Mouse (Mus musculus): Measurements from ENCODE around the gene Deup1. TPM values are rescaled to one million over a fixed set of nuclear protein-coding genes. Genes with fewer than 3 reads are reported as not detected.

Gene Deup1
- polyA plus RNA-seq, 1 experiment from 2014 or later = 0.70 TPM

DNA sequence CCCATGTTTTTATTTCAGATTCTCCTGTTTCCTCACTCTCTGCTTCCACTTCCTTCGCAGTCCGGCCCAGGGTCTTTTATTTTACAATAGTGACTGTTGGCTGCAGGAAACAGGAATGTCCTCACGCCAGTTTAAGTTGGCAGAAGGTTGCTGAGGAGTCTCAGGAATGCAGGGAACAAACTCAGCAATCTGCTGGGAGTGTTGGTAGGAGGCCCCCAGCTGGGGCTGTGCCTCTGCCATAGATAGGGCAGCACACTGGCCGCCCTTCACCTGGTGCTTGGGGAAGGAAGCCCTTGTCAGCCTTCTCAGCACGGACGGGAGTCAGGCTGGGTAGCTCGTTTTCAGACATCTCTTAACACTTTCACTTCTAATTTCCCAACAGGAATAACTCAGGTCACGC lies 102.5 kb downstream of the Deup1 start:
- H3K9ac ChIP-seq (ENCODE audit: low read depth, low read length) = no peak overlapping the region
- H3K9me3 ChIP-seq (replicated peaks; ENCODE audit: low read length) = no peaks in the 10 kb centered on the region
- peaks cover 10% of the 10 kb centered on the region for H3K4me1 ChIP-seq (replicated peaks; ENCODE audit: insufficient read depth, low read length)
- ATAC-seq (replicated peaks; ENCODE audit: low FRiP score, low read depth) (no peak), DNase-seq (ENCODE audit: low spot score) (peak; percentile 41)
- peak overlapping the region; percentile 5; the same call in 1 of the 2 replicates for H3K4me2 ChIP-seq (ENCODE audit: low read length)
- WGBS = 51% methylated on average over 8 of the region's 8 CpGs
- no peak overlapping the region for H3K4me3 ChIP-seq (replicated peaks; ENCODE audit: low read depth, low read length)
- peak overlapping the region; percentile 48 for H3K27ac ChIP-seq
- H3K36me3 ChIP-seq (ENCODE audit: insufficient read depth, low read length) = 0 out of 2 replicates have a peak, but pooled peaks cover 4% of the 10 kb centered on the region
- H3K27me3 ChIP-seq (ENCODE audit: insufficient read depth, low read length) = no peaks in the 10 kb centered on the region
- no peak for TF ChIP-seq CTCF (IDR thresholded peaks at IDR 0.05; ENCODE audit: low read depth)

DNA sequence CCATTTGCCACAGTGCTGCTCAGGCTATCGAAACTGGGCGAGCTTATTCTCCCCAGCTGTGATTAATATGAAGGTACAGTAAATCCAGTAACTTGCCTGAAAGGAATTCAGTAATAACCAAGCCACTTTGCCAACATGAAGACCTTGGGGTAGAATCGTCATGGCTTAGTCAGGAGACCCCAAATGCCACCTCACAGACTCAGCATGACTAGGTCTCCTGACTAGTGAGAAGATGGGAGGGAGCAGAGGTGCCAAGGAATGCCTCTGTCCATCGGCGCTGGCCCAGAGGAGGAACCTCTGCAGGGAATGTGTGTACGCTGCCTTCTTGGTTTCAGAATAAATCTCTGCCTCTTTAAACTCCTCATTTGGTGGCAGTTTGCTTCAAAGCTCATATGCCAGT lies 104.1 kb downstream of the Deup1 start:
- no peaks in the 10 kb centered on the region for H3K27me3 ChIP-seq (ENCODE audit: insufficient read depth, low read length)
- no peak overlapping the region for H3K4me3 ChIP-seq (replicated peaks; ENCODE audit: low read depth, low read length)
- TF ChIP-seq CTCF (IDR thresholded peaks at IDR 0.05; ENCODE audit: low read depth) = no peak
- WGBS = 83% methylated on average over 6 of the region's 6 CpGs
- no peak overlapping the region for H3K9ac ChIP-seq (ENCODE audit: low read depth, low read length)
- no peaks in the 10 kb centered on the region; the same call in none of the 2 replicates for H3K4me1 ChIP-seq (replicated peaks; ENCODE audit: insufficient read depth, low read length)
- H3K4me2 ChIP-seq (ENCODE audit: low read length) = no peak overlapping the region
- H3K36me3 ChIP-seq (ENCODE audit: insufficient read depth, low read length) = no peaks in the 10 kb centered on the region
- no peaks in the 10 kb centered on the region for H3K9me3 ChIP-seq (replicated peaks; ENCODE audit: low read length)
- DNase-seq (ENCODE audit: low spot score) (no peak), ATAC-seq (replicated peaks; ENCODE audit: low FRiP score, low read depth) (no peak)
- H3K27ac ChIP-seq = no peak overlapping the region

DNA sequence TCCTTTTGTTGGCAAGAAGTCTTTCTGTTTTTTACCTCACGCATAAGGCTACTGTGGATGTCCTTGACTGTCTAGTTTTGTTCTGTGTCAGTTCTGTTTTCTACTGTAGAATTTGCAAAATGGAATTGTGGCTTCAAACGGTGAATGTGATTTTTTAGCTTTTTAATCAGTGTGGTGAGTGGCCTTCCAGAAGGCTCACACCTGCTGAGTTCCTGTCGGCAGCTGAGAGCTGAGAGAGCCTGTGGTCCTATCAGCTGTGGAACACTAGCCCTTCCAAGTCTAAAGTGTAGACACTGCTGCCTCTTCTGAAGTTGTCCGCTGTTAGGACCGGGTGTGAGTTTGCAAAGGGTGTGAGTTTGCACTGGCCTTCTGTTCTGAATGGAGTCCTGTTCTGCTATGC lies 104.8 kb downstream of the Deup1 start:
- TF ChIP-seq CTCF (IDR thresholded peaks at IDR 0.05; ENCODE audit: low read depth) = no peak
- H3K27ac ChIP-seq = no peak overlapping the region
- no peaks in the 10 kb centered on the region; the same call in 1 of the 2 replicates for H3K4me1 ChIP-seq (replicated peaks; ENCODE audit: insufficient read depth, low read length)
- 78% methylated on average over 5 of the region's 5 CpGs for WGBS
- no peak overlapping the region for H3K4me3 ChIP-seq (replicated peaks; ENCODE audit: low read depth, low read length)
- H3K36me3 ChIP-seq (ENCODE audit: insufficient read depth, low read length) = no peaks in the 10 kb centered on the region
- ATAC-seq (replicated peaks; ENCODE audit: low FRiP score, low read depth) (no peak), DNase-seq (ENCODE audit: low spot score) (no peak)
- no peaks in the 10 kb centered on the region for H3K9me3 ChIP-seq (replicated peaks; ENCODE audit: low read length)
- no peak overlapping the region for H3K9ac ChIP-seq (ENCODE audit: low read depth, low read length)
- no peak overlapping the region for H3K4me2 ChIP-seq (ENCODE audit: low read length)
- no peaks in the 10 kb centered on the region for H3K27me3 ChIP-seq (ENCODE audit: insufficient read depth, low read length)

DNA sequence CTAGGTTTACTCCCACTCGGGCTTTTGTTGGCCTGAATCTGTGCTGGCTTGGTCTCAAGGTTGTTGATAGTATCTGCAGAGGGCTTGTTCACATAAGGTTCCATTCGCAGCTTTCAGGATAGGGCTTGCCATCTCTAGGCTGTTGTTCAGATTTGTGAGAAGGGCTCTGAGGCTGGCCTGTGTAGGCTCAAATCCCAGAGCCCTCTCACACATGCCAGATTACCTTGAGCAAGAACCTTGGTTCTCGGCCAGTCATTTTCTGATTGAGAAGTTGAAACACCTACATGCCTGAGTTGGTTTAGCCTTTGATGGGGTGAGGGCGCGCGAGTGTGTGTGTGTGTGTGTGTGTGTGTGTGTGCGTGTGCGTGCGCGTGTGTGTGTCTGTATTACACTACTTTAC lies 105.4 kb downstream of the Deup1 start:
- Histone ChIP-seq H3K36me3 (ENCODE audit: insufficient read depth, low read length) (no peaks in the 10 kb centered on the region), H3K4me3 (replicated peaks; ENCODE audit: low read depth, low read length) (no peak overlapping the region), H3K9me3 (replicated peaks; ENCODE audit: low read length) (no peaks in the 10 kb centered on the region), H3K4me2 (ENCODE audit: low read length) (no peak overlapping the region), H3K9ac (ENCODE audit: low read depth, low read length) (no peak overlapping the region), H3K4me1 (replicated peaks; ENCODE audit: insufficient read depth, low read length) (no peaks in the 10 kb centered on the region; the same call in 1 of the 2 replicates), H3K27ac (no peak overlapping the region), H3K27me3 (ENCODE audit: insufficient read depth, low read length) (no peaks in the 10 kb centered on the region)
- no peak for TF ChIP-seq CTCF (IDR thresholded peaks at IDR 0.05; ENCODE audit: low read depth)
- 83% methylated on average over 10 of the region's 10 CpGs for WGBS
- ATAC-seq (replicated peaks; ENCODE audit: low FRiP score, low read depth) (no peak), DNase-seq (ENCODE audit: low spot score) (no peak)

DNA sequence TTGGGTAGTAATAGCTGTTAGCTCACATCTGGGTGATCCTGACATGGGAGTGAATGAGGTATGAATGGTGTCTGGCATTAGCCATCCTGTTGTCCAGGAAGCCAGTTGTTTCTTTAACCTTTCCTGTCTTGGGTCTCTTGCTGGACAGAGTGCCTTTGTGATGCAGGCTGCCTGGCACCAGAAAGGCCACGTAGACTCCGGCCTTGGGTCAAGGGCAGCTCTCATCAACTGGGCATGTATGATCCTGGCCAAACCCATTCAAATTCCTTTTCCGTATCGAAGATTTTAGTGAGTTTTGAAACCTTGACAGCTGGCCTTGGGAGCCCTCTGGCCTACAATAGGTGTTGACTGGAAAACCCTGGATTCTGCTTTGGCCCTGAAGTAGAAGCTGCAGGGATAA lies 109.8 kb downstream of the Deup1 start:
- DNase-seq (ENCODE audit: low spot score) (no peak), ATAC-seq (replicated peaks; ENCODE audit: low FRiP score, low read depth) (no peak)
- 56% methylated on average over 4 of the region's 4 CpGs for WGBS
- peaks cover 6% of the 10 kb centered on the region for H3K4me1 ChIP-seq (replicated peaks; ENCODE audit: insufficient read depth, low read length)
- no peaks in the 10 kb centered on the region for H3K9me3 ChIP-seq (replicated peaks; ENCODE audit: low read length)
- H3K27ac ChIP-seq = no peak overlapping the region
- H3K36me3 ChIP-seq (ENCODE audit: insufficient read depth, low read length) = no peaks in the 10 kb centered on the region
- TF ChIP-seq CTCF (IDR thresholded peaks at IDR 0.05; ENCODE audit: low read depth) = no peak
- no peak overlapping the region for H3K9ac ChIP-seq (ENCODE audit: low read depth, low read length)
- no peaks in the 10 kb centered on the region for H3K27me3 ChIP-seq (ENCODE audit: insufficient read depth, low read length)
- no peak overlapping the region for H3K4me2 ChIP-seq (ENCODE audit: low read length)
- H3K4me3 ChIP-seq (replicated peaks; ENCODE audit: low read depth, low read length) = no peak overlapping the region

DNA sequence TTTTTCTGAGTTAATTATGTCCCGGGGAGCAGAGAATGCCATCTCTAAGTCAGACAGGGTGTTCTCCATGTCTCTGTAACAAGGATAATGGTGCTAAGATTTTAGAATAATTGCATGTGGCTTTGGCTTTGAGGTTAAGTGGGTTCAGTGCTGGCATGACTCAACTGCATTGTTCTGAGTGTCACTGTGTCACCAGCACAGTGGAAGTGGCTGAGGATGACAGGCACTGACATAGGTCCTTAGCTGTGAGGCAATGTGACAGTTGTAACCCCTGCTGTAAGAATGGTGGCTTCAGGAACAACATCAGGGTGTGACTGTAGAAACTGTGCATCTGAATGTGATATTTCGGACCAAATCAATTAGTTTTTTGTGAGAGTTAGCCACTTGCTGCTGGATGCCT lies 111.7 kb downstream of the Deup1 start:
- no peak for TF ChIP-seq CTCF (IDR thresholded peaks at IDR 0.05; ENCODE audit: low read depth)
- H3K9ac ChIP-seq (ENCODE audit: low read depth, low read length) = no peak overlapping the region
- ATAC-seq (replicated peaks; ENCODE audit: low FRiP score, low read depth) (no peak), DNase-seq (ENCODE audit: low spot score) (no peak)
- no peaks in the 10 kb centered on the region for H3K27me3 ChIP-seq (ENCODE audit: insufficient read depth, low read length)
- 65% methylated on average over 2 of the region's 2 CpGs for WGBS
- H3K4me1 ChIP-seq (replicated peaks; ENCODE audit: insufficient read depth, low read length) = peaks cover 8% of the 10 kb centered on the region
- H3K36me3 ChIP-seq (ENCODE audit: insufficient read depth, low read length) = no peaks in the 10 kb centered on the region
- no peak overlapping the region for H3K4me3 ChIP-seq (replicated peaks; ENCODE audit: low read depth, low read length)
- H3K9me3 ChIP-seq (replicated peaks; ENCODE audit: low read length) = no peaks in the 10 kb centered on the region
- no peak overlapping the region for H3K27ac ChIP-seq
- H3K4me2 ChIP-seq (ENCODE audit: low read length) = no peak overlapping the region

DNA sequence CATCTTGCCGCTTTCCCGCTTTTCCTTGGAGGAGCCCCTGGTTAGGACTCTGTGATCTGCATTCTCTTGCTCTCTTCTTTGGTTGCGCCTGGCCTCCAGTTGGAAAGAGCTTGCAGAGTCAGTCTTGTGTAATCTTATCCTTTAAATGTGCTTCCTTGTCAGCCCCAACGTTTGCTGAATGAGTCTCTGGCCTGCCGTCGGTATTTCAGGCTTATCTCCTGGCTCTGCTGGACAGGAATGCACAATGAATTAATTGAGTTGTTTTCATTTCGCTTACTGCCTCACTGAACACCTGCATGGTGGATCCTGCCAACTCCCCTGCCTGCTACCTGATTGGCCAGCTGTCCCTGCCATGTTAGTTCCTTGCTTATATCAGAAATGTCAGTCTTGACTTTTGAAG lies 114.8 kb downstream of the Deup1 start:
- H3K4me1 ChIP-seq (replicated peaks; ENCODE audit: insufficient read depth, low read length) = peaks cover 29% of the 10 kb centered on the region
- no peaks in the 10 kb centered on the region for H3K27me3 ChIP-seq (ENCODE audit: insufficient read depth, low read length)
- H3K9me3 ChIP-seq (replicated peaks; ENCODE audit: low read length) = no peaks in the 10 kb centered on the region
- 34% methylated on average over 7 of the region's 7 CpGs for WGBS
- H3K4me2 ChIP-seq (ENCODE audit: low read length) = 0 out of 2 replicates have a peak overlapping the region, but pooled peaks have one; percentile 10
- H3K27ac ChIP-seq = peak overlapping the region; percentile 31; the same call in 1 of the 2 replicates
- ATAC-seq (replicated peaks; ENCODE audit: low FRiP score, low read depth) = peak; percentile 77
- peak; percentile 83 for DNase-seq (ENCODE audit: low spot score)
- TF ChIP-seq CTCF (IDR thresholded peaks at IDR 0.05; ENCODE audit: low read depth) = no peak
- no peak overlapping the region for H3K4me3 ChIP-seq (replicated peaks; ENCODE audit: low read depth, low read length)
- no peak overlapping the region for H3K9ac ChIP-seq (ENCODE audit: low read depth, low read length)
- no peaks in the 10 kb centered on the region for H3K36me3 ChIP-seq (ENCODE audit: insufficient read depth, low read length)
